Mouse (Mus musculus) A20 (cell line): Measurements from ENCODE around the gene Lnx1.

Source experiments
- DNase-seq: peaks from one replicate; pipeline ENCODE4 v3.0.0-alpha.2; 2011; ENCODE audit warnings: low read depth, low spot score

The Lnx1 gene

DNA sequence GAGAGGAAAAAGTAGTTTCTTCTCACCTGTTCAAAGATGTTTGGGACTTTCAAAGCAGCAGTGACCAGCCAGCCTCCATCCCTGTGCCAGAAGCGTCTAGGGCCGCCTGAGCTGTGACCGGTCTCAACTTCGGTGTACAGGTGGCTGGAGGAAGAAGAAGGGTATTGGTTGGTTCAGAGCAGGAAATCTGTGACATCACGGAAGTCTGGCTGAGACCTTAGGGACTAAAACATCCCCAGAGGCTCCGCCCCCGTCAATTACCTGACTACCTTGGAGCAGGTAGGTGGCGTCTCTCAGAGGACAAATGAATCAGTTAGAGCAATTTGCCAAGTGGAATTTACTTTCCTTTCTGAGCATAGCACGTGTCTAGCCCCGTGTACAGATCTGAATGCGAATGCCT is at the start of gene Lnx1:
Gene Lnx1, minus strand, starts transcription at position 147 of the 400 bp plus-strand sequence.
- no peak for DNase-seq

DNA sequence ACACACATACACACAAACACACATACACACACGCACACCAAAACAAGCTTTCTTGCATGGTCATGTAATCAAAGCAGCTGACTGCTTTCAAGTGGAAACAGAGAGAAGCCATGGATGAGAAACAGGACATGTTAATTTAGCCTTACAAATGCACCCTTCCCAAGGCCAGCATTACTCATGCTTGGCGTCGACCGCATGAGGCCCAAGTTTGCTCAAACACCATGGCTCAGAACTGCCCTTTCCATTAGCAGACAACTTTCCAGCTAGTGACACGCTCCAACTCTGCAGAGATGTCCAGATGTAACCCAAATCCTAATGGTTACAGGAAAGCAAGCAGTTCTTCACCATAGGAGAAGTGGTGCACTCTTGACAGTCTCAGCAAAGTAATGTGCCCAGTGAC is 47.8 kb upstream of the Lnx1 start:
- DNase-seq = no peak

DNA sequence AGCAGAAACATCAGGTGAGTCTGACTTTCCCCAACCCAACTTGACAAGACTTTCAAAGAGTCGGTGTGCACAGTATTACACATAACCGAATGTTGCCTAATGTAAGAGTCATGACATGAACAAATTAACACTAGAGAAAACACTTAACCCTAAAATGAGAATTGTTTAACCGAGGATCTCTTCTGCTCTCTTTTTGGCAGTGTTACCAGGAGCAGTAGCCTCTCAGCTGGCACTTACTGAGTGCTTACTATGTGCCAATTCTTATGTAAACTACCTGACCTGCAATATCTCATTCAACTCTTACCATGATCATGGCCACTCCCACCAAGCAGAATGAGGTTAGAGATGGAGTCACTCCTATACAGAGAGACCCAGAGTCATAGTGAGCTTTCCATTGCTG is 44.8 kb upstream of the Lnx1 start:
- DNase-seq = no peak

DNA sequence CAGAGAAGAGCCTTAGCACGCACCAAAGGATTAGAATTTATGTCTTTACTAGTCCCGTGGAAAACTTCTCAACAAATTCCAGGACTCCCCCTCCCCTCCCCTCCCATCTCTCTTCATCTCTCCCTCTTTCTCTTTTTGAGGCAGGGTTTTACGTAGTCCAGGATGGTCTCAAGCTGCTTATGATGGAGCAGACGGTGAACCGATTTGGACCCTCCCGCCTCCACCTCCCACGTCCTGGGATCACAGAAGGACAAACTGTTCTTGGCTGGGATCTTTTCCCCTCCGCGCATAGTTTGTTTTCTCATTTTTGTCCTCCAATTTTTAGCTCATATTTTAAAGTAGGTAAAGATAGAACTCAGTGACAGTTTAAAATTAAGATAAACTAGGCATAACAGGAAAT is 38.2 kb upstream of the Lnx1 start:
- DNase-seq = no peak

DNA sequence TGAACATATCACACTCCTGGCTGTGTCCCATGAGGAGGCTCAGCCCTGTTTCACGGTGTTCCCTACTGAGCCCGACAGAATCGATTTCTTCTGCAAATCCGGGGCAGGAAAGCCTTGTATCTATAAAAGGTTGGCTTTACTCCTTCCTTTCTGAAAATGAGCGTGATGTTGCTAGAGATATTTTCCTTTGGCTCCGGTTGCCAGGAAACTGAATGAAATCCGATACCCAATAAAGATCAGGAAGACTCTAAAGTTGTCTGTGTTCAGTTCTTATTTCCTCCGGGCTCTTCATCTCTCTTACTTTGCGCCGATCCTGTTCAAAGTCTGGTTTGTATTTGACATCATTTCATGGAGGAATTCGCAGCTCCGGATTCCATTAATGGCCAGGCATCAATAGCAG is 36.7 kb upstream of the Lnx1 start:
- no peak for DNase-seq

DNA sequence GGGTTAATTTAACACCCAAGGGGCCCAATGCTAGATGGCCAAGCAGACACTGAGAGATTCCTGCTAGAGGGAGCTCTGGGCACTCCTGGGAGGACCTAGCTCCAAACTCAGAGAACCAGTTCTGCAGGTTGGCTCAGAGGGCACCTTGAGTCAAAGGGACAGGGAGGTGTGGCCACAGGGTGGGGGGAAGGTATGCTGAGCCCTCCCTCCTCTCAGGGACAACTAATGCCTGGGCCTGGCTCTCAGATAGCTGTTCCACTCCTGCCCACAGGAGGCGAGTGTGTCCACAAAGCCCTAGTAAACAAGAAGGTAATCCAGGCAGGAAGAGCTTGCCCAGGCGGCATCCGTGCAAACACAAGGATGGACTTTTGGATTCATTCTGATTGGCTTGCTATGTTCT is 35.6 kb upstream of the Lnx1 start:
- no peak for DNase-seq

DNA sequence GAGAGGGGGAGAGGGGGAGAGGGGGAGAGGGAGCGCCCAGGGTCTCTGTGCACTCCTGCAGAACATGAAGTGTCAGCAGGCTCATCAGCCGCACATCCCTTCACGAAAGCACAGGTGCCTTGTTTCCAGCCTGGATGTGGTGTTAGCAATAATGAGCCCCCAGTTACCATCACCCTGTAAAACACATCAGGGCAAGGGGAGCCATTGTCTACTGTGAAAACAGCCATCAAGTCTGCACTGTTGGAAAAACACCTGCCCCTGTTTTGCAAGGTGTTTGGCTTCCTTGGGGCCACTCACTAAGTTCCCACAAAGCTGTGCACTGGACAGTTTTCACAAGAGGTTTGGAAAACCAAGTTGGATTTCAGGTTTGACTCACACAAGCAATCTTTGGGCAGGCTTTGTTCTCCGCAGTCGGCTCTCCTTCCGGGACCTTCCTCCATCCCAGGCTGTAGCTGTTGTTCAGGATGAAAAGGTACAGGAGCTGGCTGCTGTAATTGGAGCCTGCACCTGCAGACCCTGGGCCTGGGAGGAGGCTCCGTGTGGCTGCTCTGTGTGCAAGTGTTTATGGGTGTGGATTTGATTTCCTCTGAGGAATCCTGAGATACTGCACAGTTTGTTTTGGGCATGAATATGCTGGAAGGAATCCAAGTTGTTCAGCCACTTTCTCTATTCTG is 31.3 kb upstream of the Lnx1 start:
- DNase-seq = no peak

DNA sequence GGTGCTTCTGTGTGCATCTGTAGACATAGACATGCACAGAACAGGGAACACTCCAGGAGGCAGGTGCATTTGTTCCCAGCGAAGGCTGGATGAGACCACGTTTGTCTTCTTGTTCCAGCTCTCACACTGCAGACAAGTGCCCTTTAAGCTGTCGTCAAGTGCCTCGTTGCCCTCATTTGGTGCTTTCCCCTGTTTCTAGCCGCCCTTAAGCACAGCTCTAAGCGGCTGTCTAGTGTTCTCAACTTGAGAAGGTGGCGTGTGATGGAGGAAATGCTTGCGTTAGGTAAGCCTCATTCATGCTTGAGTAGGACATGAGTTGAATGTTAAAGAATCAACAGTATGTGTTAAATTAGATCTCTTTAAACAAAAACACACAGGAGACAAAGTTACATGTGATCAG is 29.9 kb upstream of the Lnx1 start:
- DNase-seq = no peak

DNA sequence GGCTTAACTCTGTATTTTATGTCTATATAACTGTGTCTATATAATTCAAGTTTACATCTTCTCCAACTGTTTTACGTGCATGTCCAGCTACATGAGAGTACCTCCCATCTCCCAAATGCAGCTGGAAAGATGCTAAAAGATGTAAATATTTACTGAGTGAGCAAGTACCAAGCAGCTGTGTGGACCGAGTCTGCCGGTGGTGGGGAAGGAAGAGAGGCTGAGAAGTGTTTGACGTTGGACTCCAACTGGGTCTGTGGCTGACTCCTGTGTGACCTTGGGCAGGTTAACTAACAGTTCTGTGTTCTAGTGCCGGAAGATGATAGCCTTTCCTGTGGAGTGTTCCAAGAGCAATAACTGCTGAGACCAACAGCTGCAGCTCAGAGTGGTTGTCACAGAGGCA is 27.9 kb upstream of the Lnx1 start:
- DNase-seq = no peak

DNA sequence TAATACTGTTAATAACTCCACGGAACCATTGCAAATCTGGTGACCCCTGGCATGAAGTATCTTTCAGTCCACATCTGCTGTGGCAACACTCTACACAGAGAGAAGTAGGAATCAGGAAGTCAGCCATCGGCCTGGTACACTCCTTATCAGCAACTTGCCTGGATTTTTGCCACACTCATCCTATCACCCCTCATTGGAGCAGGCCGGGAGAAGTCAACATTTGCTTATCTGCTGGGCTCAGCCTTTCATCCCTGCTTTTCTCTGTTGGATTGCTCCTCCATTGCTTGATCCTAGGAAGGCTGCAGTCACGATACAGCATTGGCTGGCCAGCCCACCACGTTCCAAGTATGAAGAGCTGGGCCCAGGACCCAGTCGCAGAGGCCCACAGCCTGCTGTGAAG is 26.9 kb upstream of the Lnx1 start:
- DNase-seq = no peak

DNA sequence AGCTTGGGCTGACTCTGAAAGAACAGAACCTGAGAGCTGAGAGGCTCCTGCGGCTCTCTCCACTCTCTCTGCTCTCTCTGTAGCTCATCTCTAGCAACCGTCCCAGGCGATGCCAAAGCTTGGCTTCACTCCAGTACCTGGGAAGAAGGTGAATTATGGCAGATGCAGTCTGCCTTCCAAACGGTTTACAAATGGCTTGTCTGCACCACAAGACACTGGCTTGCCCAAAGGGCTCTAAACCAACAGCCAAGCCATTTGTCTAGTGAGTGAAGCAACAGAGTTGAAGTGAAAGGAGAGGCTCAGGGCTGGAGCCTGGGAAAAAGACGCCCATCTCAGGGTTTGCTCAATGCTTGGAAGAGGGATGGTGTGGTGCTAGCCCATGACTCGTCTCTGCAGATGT is 25.5 kb upstream of the Lnx1 start:
- DNase-seq = no peak

DNA sequence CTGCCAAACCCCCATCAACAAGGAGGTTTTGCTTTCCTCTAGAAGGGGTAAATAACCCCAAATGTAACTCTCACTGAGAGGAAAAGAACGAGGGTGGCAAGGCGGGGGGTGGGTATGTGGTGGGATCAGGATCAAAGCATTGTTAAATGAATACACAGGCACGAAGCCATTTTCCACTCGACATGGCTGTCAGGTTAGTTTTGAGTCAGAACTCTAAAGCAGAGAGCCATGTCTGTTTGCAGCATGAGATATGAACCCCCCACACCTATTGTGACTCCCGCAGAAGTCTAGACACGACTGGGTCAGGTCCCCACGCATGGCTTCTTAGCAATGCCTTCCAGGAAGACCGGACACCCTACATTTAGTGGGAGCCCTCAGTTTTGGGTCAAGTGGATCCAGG is 24.6 kb upstream of the Lnx1 start:
- DNase-seq = no peak

DNA sequence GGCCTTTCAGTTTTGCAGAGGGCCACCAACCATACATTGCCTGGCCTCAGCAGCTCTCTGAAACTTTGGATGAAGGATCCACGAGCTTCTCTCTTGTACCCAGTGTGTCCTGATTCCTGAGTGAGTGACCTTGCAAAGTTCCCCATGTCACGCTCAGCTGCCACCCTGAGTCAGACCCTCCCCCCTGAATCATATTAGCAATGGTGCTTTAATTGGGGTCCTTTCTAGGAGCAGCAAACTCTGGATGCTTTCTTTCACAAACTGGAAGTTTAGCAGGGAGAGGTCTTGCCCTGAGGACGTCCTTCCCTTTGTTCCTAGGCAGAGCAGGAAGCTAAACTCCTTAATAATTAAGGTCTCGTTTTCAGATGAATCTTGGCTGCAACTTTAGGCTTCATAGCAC is 22.8 kb upstream of the Lnx1 start:
- DNase-seq = no peak

DNA sequence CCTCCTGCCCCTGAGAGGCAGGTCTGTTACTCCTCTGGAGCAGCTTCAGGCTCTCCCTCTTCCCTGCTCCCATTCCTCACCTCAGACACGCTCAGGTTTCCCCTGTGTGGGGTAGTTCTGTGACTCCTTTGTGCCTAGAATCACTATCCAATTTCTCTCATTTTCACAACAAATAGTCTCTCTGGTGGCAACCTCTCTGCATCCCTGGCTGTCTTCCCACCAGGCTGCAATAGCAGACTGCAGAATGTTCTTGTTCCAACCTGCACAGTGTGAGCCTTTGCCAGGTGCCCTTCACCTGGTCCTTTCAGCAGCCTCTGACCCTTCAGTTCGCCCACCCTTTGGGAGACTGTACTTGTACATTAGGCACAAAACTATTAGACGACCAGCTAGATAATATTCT is 19.1 kb upstream of the Lnx1 start:
- DNase-seq = no peak

DNA sequence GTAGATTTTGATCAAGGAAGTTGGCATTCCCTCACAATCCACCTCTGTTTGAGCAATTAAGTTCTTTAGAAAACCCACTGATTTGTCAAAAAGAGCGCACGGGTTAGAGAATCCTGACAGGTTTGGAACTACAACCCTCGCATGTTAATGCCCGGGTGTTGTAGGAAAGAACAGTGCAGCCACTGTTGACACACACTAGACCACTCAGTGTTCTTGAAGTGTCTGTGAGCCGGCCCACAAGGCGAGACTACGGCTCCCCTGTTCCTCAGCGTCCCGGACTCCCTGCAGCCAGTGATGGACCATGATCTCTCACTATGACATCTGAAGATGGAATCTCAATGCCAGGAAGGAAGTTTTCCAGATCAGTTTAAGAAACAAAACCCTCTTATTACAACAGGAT is 17.9 kb upstream of the Lnx1 start:
- DNase-seq = no peak

DNA sequence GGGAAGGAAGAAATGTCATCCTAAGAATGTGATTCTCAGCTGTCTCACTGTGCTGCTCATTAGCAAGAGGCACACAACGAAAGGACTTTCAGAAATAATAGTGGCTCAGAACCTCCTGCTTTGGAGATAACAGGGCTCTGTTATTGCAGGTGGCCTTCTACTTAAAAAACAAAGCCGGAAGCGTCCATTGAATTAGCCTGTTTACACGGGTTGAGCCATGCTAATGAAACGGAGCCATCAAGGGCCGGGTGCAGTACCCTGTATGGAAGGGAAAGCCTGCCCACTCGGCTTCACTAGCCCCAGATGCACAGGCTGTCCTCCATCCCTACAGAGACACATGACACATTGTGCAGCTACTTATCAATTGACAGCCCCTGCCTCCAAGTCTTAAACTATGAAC is 13.5 kb upstream of the Lnx1 start:
- DNase-seq = no peak

DNA sequence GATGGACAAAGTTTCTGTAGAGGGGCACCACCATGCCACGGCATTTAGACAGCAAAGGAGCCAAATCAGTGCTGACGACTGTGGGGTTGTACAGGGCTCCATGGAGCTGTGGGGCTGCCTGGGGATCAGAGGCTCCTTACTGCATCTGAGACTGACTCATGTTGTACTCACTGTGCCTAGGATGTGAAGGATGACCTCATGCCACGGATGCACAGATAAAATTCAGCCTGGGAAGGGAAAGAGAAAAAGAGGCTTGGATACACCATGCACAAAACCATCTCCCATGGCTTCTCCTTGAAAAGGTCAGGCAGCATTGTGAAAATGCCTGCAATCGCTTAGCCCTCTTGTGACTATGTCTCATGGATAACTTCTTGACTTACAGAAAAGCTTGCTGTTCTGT is 10.1 kb upstream of the Lnx1 start:
- no peak for DNase-seq

DNA sequence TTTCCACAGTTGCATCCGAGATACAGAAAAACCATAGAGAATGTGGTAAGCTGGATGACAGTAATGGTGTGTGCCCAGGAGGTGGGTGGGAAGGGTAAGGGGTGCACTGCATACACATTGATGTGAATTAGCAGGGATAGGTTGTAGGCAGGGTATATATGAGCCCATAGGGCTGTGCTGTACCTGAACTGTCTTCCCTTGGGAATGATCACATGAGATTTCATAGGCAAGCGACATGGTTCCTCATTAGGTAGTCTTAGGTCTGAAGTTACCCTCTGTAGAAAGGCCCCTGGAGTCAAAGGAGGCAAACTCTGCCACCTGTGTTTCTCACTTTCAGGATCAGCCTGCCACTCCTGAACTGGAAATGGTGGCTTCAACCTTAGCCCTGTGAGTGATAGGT is 9.3 kb upstream of the Lnx1 start:
- no peak for DNase-seq

DNA sequence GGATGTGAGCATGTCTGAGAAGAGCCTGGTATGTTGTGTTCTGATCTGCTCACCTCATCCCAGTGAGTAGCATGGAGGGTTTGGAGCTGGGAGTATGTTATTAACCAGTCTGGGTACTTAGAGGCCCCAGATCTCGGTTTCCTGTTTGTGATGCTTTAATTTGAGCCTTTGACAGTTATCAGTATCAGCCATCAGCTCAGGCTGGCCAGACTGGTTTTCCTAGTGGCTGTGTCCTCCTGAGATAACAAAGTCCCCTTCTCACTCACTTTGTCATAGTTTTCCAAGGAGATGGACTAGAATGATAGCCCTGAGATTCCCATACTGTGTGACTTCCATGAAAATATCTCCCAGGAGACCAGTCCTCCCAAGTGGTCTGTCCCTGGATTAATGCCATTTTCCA is 8.3 kb upstream of the Lnx1 start:
- DNase-seq = no peak

DNA sequence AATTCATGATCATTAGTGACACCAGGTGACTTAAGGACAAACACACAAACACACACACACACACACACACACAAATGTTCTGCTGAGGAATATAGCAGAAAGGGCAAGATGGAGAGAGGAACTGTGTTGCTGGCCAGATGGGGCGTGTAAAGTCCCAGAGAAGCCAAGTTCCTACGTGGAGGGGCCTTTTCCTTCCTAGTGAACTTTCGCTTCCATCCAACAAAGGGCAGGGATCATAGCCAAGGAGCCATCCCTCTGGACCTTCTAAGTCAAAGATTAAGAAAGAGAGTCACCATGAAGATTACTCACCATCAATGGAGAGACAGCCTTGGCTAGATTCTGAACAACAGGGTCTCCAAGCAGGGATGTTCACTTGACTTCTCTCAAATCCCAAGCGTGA is 7.5 kb upstream of the Lnx1 start:
- no peak for DNase-seq

DNA sequence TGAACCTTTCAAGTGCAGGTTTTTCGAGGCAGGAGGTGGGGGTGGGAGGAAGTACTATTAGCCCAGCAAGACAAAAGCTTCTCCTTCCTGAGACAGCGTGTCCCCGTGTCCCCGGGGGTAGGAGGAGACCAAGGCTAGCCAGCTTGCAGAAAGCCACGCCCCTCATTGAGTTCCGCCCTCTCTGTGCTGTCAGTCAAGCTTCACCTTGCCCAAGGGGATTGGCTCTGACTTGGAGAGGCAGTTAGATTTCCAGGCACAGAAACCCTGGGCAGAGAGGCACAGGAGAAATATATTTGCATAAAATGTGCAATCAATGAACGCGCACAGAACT is 1.7 kb upstream of the Lnx1 start:
- DNase-seq = peak; percentile 88

DNA sequence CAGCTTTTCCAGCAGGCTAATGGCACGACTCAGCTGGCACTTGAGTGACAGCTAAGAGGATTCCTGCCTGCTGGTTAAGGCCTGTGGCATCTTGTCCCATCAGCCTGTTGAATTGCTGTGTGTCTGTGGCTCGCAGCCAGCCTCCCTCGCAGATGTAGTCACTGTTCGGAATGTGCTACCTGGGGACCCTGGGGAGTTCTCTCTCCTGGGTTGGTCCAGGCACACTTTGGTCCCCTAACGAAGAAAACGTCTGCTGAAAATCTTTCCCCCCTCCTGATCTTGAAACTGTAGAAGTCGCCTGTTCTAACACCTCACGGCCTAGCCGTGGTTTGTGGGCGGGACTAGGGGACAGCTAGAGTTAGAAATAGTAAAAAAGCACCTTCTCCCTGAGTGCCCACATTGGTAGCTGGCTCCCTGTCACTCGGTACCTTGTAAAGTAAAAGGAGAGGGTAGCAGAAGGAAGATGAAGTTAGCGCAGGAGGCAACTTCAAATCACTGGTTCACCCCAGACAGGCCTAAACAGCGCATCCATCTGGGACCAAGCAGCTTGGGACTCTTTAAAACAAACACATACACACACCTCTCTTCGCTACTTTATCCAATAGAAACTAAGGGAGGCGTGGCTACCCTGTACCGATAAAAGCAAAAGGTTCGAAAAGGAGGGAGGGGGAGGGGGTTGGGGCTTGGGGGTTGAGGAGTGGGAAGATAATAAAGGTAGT is 1.2 kb upstream of the Lnx1 start:
- peak; percentile 68 for DNase-seq

DNA sequence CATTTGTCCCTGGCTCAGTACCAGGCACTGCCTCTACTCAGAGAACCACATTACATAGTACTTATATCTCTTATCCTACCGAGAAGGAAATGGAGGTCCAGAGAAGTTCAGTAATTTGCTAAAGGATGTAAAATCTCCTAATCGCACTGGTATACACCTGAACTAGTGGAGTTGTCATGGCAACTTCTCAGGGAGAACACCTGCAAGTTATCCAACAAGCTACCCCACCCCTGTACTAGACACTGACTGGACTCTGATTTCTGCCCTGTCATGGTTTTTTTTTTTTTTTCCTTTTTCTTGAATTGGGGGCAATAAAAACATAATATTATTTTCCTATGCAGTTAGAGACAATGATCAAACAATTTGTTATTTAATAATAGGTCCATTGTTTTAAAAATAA is 1.8 kb downstream of the Lnx1 start:
- DNase-seq = no peak

DNA sequence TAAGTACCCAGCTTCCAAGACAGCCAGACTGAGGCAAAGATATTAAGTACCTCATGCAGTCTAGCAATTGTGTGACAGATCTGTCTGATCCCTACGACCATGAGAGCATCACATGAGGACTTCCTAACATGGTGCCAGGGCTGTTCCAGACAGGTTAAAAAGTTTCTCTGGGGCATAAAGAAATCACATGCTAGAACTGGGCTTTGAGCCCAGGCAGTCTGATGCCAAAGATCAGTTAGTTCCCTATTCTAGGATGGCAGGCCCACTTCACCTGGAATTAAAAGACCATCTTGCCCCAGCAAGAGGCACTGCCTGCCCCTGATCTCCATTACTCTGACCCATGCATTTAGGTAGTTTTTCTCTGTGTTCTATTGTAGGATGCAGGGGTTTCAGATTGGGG is 3.0 kb downstream of the Lnx1 start:
- no peak for DNase-seq
